25 mouse cellular contexts compared by ENCODE assay signal in genomic region chr6:17481068-17481467, GRCm38 (mm10). TPM values are rescaled to one million over a fixed set of nuclear protein-coding genes. Genes with fewer than 3 reads are reported as not detected.
DNase-seq lines count a peak whose midpoint lies in the region; ATAC-seq and TF ChIP-seq lines count a peak whose summit lies in the region.
"Had no signal": no experiment of that assay in that cellular context is flagged by ENCODE, and none has a peak within 500 bp of the region (broad histone marks: within the 10 kb centered on the region; RNA-seq: fewer than 3 reads in every experiment).

No protein-coding gene starts in this region.

- H3K27ac ChIP-seq in embryonic facial prominence, embryonic 14.5 days (replicated peaks; ENCODE audit: low read depth, low read length): no peak overlapping the region
- no peak overlapping the region for H3K27ac ChIP-seq in embryonic facial prominence, embryonic 10.5 days (replicated peaks)
- H3K27ac ChIP-seq in lung, embryonic 16.5 days (ENCODE audit: low read length): no peak overlapping the region
- no peak overlapping the region for H3K27ac ChIP-seq in layer of hippocampus, adult 2 months
- no peak overlapping the region for H3K27ac ChIP-seq in midbrain, embryonic 11.5 days (ENCODE audit: low read depth, low read length)
- H3K27ac ChIP-seq: heart, adult 2 months; heart, embryonic 13.5 days; hindbrain, embryonic 12.5 days; left cerebral cortex, adult 2 months; liver, embryonic 15.5 days; midbrain, embryonic 13.5 days had no signal

- no peak overlapping the region for H3K4me2 ChIP-seq in embryonic facial prominence, embryonic 14.5 days (ENCODE audit: low read depth, low read length)
- H3K4me2 ChIP-seq in lung, embryonic 16.5 days (ENCODE audit: low read depth, low read length): no peak overlapping the region
- no peak overlapping the region for H3K4me2 ChIP-seq in midbrain, embryonic 11.5 days
- H3K4me2 ChIP-seq: heart, embryonic 13.5 days; hindbrain, embryonic 12.5 days; liver, embryonic 15.5 days; midbrain, embryonic 13.5 days had no signal

- no peaks in the 10 kb centered on the region for H3K36me3 ChIP-seq in embryonic facial prominence, embryonic 14.5 days (ENCODE audit: control insufficient read depth, insufficient read depth, low read length)
- H3K36me3 ChIP-seq in embryonic facial prominence, embryonic 10.5 days (replicated peaks): no peaks in the 10 kb centered on the region
- no peaks in the 10 kb centered on the region for H3K36me3 ChIP-seq in lung, embryonic 16.5 days (ENCODE audit: control insufficient read depth, insufficient read depth, low read length)
- no peaks in the 10 kb centered on the region for H3K36me3 ChIP-seq in midbrain, embryonic 11.5 days (ENCODE audit: control insufficient read depth, insufficient read depth, low read length)
- H3K36me3 ChIP-seq: heart, embryonic 13.5 days; hindbrain, embryonic 12.5 days; liver, embryonic 15.5 days; midbrain, embryonic 13.5 days had no signal

- 89% methylated on average over 4 of the region's 4 CpGs for WGBS in embryonic facial prominence, embryonic 14.5 days
- 86% methylated on average over 4 of the region's 4 CpGs for WGBS in embryonic facial prominence, embryonic 10.5 days
- 85% methylated on average over 4 of the region's 4 CpGs for WGBS in lung, embryonic 16.5 days
- WGBS in midbrain, embryonic 11.5 days: 89% methylated on average over 4 of the region's 4 CpGs

- peak; percentile 47; the same call in 1 of the 2 replicates for ATAC-seq in embryonic facial prominence, embryonic 14.5 days (ENCODE audit: low read depth)
- ATAC-seq in lung, embryonic 16.5 days (ENCODE audit: low read depth): peak; percentile 28; the same call in 1 of the 2 replicates
- peak; percentile 91 for ATAC-seq in megakaryocyte, adult 5-6 weeks (ENCODE audit: poor library complexity, severe bottlenecking)
- ATAC-seq in midbrain, embryonic 11.5 days (ENCODE audit: low FRiP score): no peak
- ATAC-seq: CD4-positive, CD25-positive, alpha-beta regulatory T cell, adult 4 months; forebrain, postnatal 0 days; midbrain, embryonic 13.5 days had no signal

- no peak for DNase-seq in embryonic facial prominence, embryonic 14.5 days (ENCODE audit: low spot score)
- no peak for DNase-seq in embryonic facial prominence, embryonic 10.5 days (ENCODE audit: low spot score)
- DNase-seq in MEL-GATA-1-ER (ENCODE audit: extremely low read depth, low read depth): peak; percentile 5
- DNase-seq in natural killer cell, adult 2 months (ENCODE audit: low spot score in 2 of 2): no peak
- no peak for DNase-seq in layer of hippocampus, adult 2 months (ENCODE audit: low spot score in 2 of 2)
- DNase-seq in midbrain, embryonic 11.5 days (ENCODE audit: low spot score, missing footprints): no peak
- DNase-seq: adrenal gland, postnatal 10 days; cerebellum, adult 9-11 months; forebrain, postnatal 0 days; gastrocnemius, postnatal 25 days; heart, adult 2 months; heart, postnatal 14 days; kidney, adult 11 months; kidney, postnatal 10 days; right cerebral cortex, postnatal 4 days; thymus, postnatal 25 days had no signal

- no peaks in the 10 kb centered on the region for H3K4me1 ChIP-seq in embryonic facial prominence, embryonic 14.5 days (ENCODE audit: control insufficient read depth, insufficient read depth, low read length)
- no peaks in the 10 kb centered on the region for H3K4me1 ChIP-seq in embryonic facial prominence, embryonic 10.5 days
- no peaks in the 10 kb centered on the region for H3K4me1 ChIP-seq in lung, embryonic 16.5 days (replicated peaks; ENCODE audit: control insufficient read depth, insufficient read depth, low read length)
- no peaks in the 10 kb centered on the region for H3K4me1 ChIP-seq in midbrain, embryonic 11.5 days (ENCODE audit: control insufficient read depth, insufficient read depth, low read length)
- H3K4me1 ChIP-seq: heart, embryonic 13.5 days; hindbrain, embryonic 12.5 days; midbrain, embryonic 13.5 days had no signal

- H3K9me3 ChIP-seq in embryonic facial prominence, embryonic 14.5 days (ENCODE audit: control insufficient read depth, low read length): no peaks in the 10 kb centered on the region
- H3K9me3 ChIP-seq in embryonic facial prominence, embryonic 10.5 days: no peaks in the 10 kb centered on the region
- H3K9me3 ChIP-seq in lung, embryonic 16.5 days (ENCODE audit: control insufficient read depth, low read length): no peaks in the 10 kb centered on the region
- no peaks in the 10 kb centered on the region for H3K9me3 ChIP-seq in midbrain, embryonic 11.5 days (ENCODE audit: control insufficient read depth, low read length)
- H3K9me3 ChIP-seq: heart, embryonic 13.5 days; hindbrain, embryonic 12.5 days; liver, embryonic 15.5 days; midbrain, embryonic 13.5 days had no signal

- no peak overlapping the region for H3K9ac ChIP-seq in embryonic facial prominence, embryonic 14.5 days (ENCODE audit: low read depth, low read length)
- H3K9ac ChIP-seq in lung, embryonic 16.5 days (ENCODE audit: low read length): no peak overlapping the region
- no peak overlapping the region for H3K9ac ChIP-seq in midbrain, embryonic 11.5 days (ENCODE audit: low read length)
- H3K9ac ChIP-seq: forebrain, postnatal 0 days; heart, embryonic 13.5 days; hindbrain, embryonic 12.5 days; liver, embryonic 15.5 days; midbrain, embryonic 13.5 days had no signal

- no peak overlapping the region for H3K4me3 ChIP-seq in embryonic facial prominence, embryonic 14.5 days (ENCODE audit: low read depth, low read length)
- no peak overlapping the region for H3K4me3 ChIP-seq in embryonic facial prominence, embryonic 10.5 days
- no peak overlapping the region for H3K4me3 ChIP-seq in lung, embryonic 16.5 days (ENCODE audit: low read length)
- H3K4me3 ChIP-seq in layer of hippocampus, adult 2 months: no peak overlapping the region
- H3K4me3 ChIP-seq in midbrain, embryonic 11.5 days (ENCODE audit: low read depth, low read length): no peak overlapping the region
- H3K4me3 ChIP-seq: heart, adult 2 months; heart, embryonic 13.5 days; hindbrain, embryonic 12.5 days; left cerebral cortex, adult 2 months; liver, embryonic 15.5 days; midbrain, embryonic 13.5 days; myocyte had no signal

- TF ChIP-seq CTCF in layer of hippocampus, adult 2 months (conservative IDR thresholded peaks at IDR 0.05): no peak

- no peaks in the 10 kb centered on the region for H3K27me3 ChIP-seq in embryonic facial prominence, embryonic 14.5 days (replicated peaks; ENCODE audit: control insufficient read depth, insufficient read depth, low read length)
- no peaks in the 10 kb centered on the region for H3K27me3 ChIP-seq in embryonic facial prominence, embryonic 10.5 days (replicated peaks; ENCODE audit: low read depth, poor library complexity, severe bottlenecking)
- H3K27me3 ChIP-seq in lung, embryonic 16.5 days (ENCODE audit: control insufficient read depth, insufficient read depth, low read depth, low read length): no peaks in the 10 kb centered on the region
- no peaks in the 10 kb centered on the region for H3K27me3 ChIP-seq in midbrain, embryonic 11.5 days (ENCODE audit: control insufficient read depth, insufficient read depth, low read length)
- H3K27me3 ChIP-seq: heart, embryonic 13.5 days; hindbrain, embryonic 12.5 days; liver, embryonic 15.5 days; midbrain, embryonic 13.5 days had no signal

RNA-seq across cellular contexts. Expression of gene Met, which starts 17.5 kb away (rescaled TPM):
- 9.0 and 11.1 TPM in 2 replicates for polyA plus RNA-seq in embryonic facial prominence, embryonic 14.5 days (2014; fragmentation: Nextera tagmentation; extraction: Ambion mirVana)
- polyA plus RNA-seq in embryonic facial prominence, embryonic 10.5 days (2016; fragmentation: Nextera tagmentation; extraction: Ambion mirVana): 1.9 and 2.0 TPM in 2 replicates
- polyA plus RNA-seq in lung, embryonic 16.5 days (2015; fragmentation: Nextera tagmentation; extraction: Ambion mirVana): 8.3 TPM in 2 replicates
- 57.4 and 59.1 TPM in 2 replicates for total RNA-seq in megakaryocyte, adult 5-6 weeks (2015)
- total RNA-seq in megakaryocyte, adult 5-6 weeks (2017): 49.0 and 57.1 TPM in 2 replicates
- total RNA-seq in layer of hippocampus, adult 2 months (2021): 1 to 10 TPM; 3.9 to 4.7 TPM
- 1.1 and 1.6 TPM in 2 replicates for polyA plus RNA-seq in midbrain, embryonic 11.5 days (2014; fragmentation: Nextera tagmentation; extraction: Ambion mirVana)
